Mouse (Mus musculus): ENCODE results near the gene Cnpy3. TPM values are rescaled to one million over a fixed set of nuclear protein-coding genes. Genes with fewer than 3 reads are reported as not detected.

The Cnpy3 gene
- total and polyA plus RNA-seq, 2 experiments from 2014 or later = 68.2 to 77.2 TPM

GRCm38 (mm10) chr17:46701489-46701888 lies 50.5 kb downstream of the Cnpy3 start:
- 72% methylated on average over 12 of the region's 12 CpGs for WGBS

GRCm38 (mm10) chr17:46699912-46700311 lies 52.1 kb downstream of the Cnpy3 start:
- 99% methylated on average over 3 of the region's 3 CpGs for WGBS
- Histone ChIP-seq H3K4me3 (ENCODE audit: low read depth, low read length) (no peak overlapping the region), H3K27ac (ENCODE audit: low read depth, low read length) (no peak overlapping the region), H3K9me3 (ENCODE audit: low read length) (no peaks in the 10 kb centered on the region), H3K9ac (no peak overlapping the region), H3K36me3 (ENCODE audit: insufficient read depth) (peaks cover 13% of the 10 kb centered on the region), H3K4me1 (ENCODE audit: insufficient read depth) (peaks cover 12% of the 10 kb centered on the region), H3K4me2 (ENCODE audit: low read depth) (no peak overlapping the region), H3K27me3 (ENCODE audit: insufficient read depth, low read length) (no peaks in the 10 kb centered on the region)
- TF ChIP-seq CTCF (IDR thresholded peaks at IDR 0.05; ENCODE audit: low read depth) = no peak
- no peak for ATAC-seq
- DNase-seq = no peak

More at GRCm38 (mm10) chr17:46701489-46701888, 50.5 kb downstream of the Cnpy3 start:
- H3K4me1 ChIP-seq (ENCODE audit: insufficient read depth) = peaks cover 12% of the 10 kb centered on the region
- no peak for TF ChIP-seq CTCF (IDR thresholded peaks at IDR 0.05; ENCODE audit: low read depth)
- no peaks in the 10 kb centered on the region for H3K9me3 ChIP-seq (ENCODE audit: low read length)
- H3K27ac ChIP-seq (ENCODE audit: low read depth, low read length) = no peak overlapping the region
- no peaks in the 10 kb centered on the region for H3K27me3 ChIP-seq (ENCODE audit: insufficient read depth, low read length)
- 0 out of 2 replicates have a peak overlapping the region, but pooled peaks have one; percentile 28 for H3K9ac ChIP-seq
- DNase-seq (no peak), ATAC-seq (no peak)
- peaks cover 13% of the 10 kb centered on the region for H3K36me3 ChIP-seq (ENCODE audit: insufficient read depth)
- H3K4me3 ChIP-seq (ENCODE audit: low read depth, low read length) = no peak overlapping the region
- peak overlapping the region; percentile 5; the same call in 1 of the 2 replicates for H3K4me2 ChIP-seq (ENCODE audit: low read depth)

- H3K36me3 ChIP-seq (ENCODE audit: insufficient read depth) = peaks cover 13% of the 10 kb centered on the region
- H3K27ac ChIP-seq (ENCODE audit: low read depth, low read length) = no peak overlapping the region
- no peak overlapping the region for H3K4me2 ChIP-seq (ENCODE audit: low read depth)
- no peaks in the 10 kb centered on the region for H3K27me3 ChIP-seq (ENCODE audit: insufficient read depth, low read length)
- 90% methylated on average over 5 of the region's 5 CpGs for WGBS
- TF ChIP-seq CTCF (IDR thresholded peaks at IDR 0.05; ENCODE audit: low read depth) = no peak
- ATAC-seq = no peak
- peaks cover 12% of the 10 kb centered on the region for H3K4me1 ChIP-seq (ENCODE audit: insufficient read depth)
- H3K9ac ChIP-seq = no peak overlapping the region
- no peak for DNase-seq
- no peak overlapping the region for H3K4me3 ChIP-seq (ENCODE audit: low read depth, low read length)
- no peaks in the 10 kb centered on the region for H3K9me3 ChIP-seq (ENCODE audit: low read length)
Measured at GRCm38 (mm10) chr17:46699245-46699644, 52.8 kb downstream of the Cnpy3 start.

GRCm38 (mm10) chr17:46698515-46698914 lies 53.5 kb downstream of the Cnpy3 start:
- peaks cover 6% of the 10 kb centered on the region for H3K4me1 ChIP-seq (ENCODE audit: insufficient read depth)
- no peak for DNase-seq
- WGBS = 91% methylated on average over 6 of the region's 6 CpGs
- H3K27ac ChIP-seq (ENCODE audit: low read depth, low read length) = no peak overlapping the region
- no peaks in the 10 kb centered on the region for H3K9me3 ChIP-seq (ENCODE audit: low read length)
- peaks cover 13% of the 10 kb centered on the region for H3K36me3 ChIP-seq (ENCODE audit: insufficient read depth)
- TF ChIP-seq CTCF (IDR thresholded peaks at IDR 0.05; ENCODE audit: low read depth) = no peak
- no peaks in the 10 kb centered on the region for H3K27me3 ChIP-seq (ENCODE audit: insufficient read depth, low read length)
- H3K4me3 ChIP-seq (ENCODE audit: low read depth, low read length) = no peak overlapping the region
- no peak for ATAC-seq
- H3K4me2 ChIP-seq (ENCODE audit: low read depth) = no peak overlapping the region
- no peak overlapping the region for H3K9ac ChIP-seq

GRCm38 (mm10) chr17:46694517-46695063 lies 57.4 kb downstream of the Cnpy3 start:
- Histone ChIP-seq H3K9ac (no peak overlapping the region), H3K27me3 (ENCODE audit: insufficient read depth, low read length) (no peaks in the 10 kb centered on the region), H3K27ac (ENCODE audit: low read depth, low read length) (no peak overlapping the region), H3K4me3 (ENCODE audit: low read depth, low read length) (no peak overlapping the region), H3K4me1 (ENCODE audit: insufficient read depth) (no peaks in the 10 kb centered on the region), H3K36me3 (ENCODE audit: insufficient read depth) (peaks cover 16% of the 10 kb centered on the region), H3K9me3 (ENCODE audit: low read length) (no peaks in the 10 kb centered on the region), H3K4me2 (ENCODE audit: low read depth) (no peak overlapping the region)
- ATAC-seq (no peak), DNase-seq (no peak)
- no peak for TF ChIP-seq CTCF (IDR thresholded peaks at IDR 0.05; ENCODE audit: low read depth)
- 74% methylated on average over 1 of the region's 1 CpGs for WGBS

GRCm38 (mm10) chr17:46691390-46691789 lies 60.6 kb downstream of the Cnpy3 start:
- H3K36me3 ChIP-seq (ENCODE audit: insufficient read depth) = peaks cover 14% of the 10 kb centered on the region
- H3K9ac ChIP-seq = no peak overlapping the region
- ATAC-seq (no peak), DNase-seq (no peak)
- H3K27ac ChIP-seq (ENCODE audit: low read depth, low read length) = no peak overlapping the region
- H3K4me1 ChIP-seq (ENCODE audit: insufficient read depth) = no peaks in the 10 kb centered on the region
- H3K9me3 ChIP-seq (ENCODE audit: low read length) = no peaks in the 10 kb centered on the region
- no peak overlapping the region for H3K4me2 ChIP-seq (ENCODE audit: low read depth)
- H3K27me3 ChIP-seq (ENCODE audit: insufficient read depth, low read length) = no peaks in the 10 kb centered on the region
- no peak overlapping the region for H3K4me3 ChIP-seq (ENCODE audit: low read depth, low read length)
- TF ChIP-seq CTCF (IDR thresholded peaks at IDR 0.05; ENCODE audit: low read depth) = no peak
- 97% methylated on average over 2 of the region's 2 CpGs for WGBS

GRCm38 (mm10) chr17:46690665-46691064 lies 61.3 kb downstream of the Cnpy3 start:
- Histone ChIP-seq H3K9me3 (ENCODE audit: low read length) (no peaks in the 10 kb centered on the region), H3K9ac (no peak overlapping the region), H3K4me1 (ENCODE audit: insufficient read depth) (no peaks in the 10 kb centered on the region), H3K4me2 (ENCODE audit: low read depth) (no peak overlapping the region), H3K27ac (ENCODE audit: low read depth, low read length) (no peak overlapping the region), H3K4me3 (ENCODE audit: low read depth, low read length) (no peak overlapping the region), H3K36me3 (ENCODE audit: insufficient read depth) (peaks cover 21% of the 10 kb centered on the region), H3K27me3 (ENCODE audit: insufficient read depth, low read length) (no peaks in the 10 kb centered on the region)
- 94% methylated on average over 12 of the region's 12 CpGs for WGBS
- no peak for DNase-seq
- no peak for ATAC-seq
- no peak for TF ChIP-seq CTCF (IDR thresholded peaks at IDR 0.05; ENCODE audit: low read depth)

Data from forebrain, postnatal 0 days (tissue).